Mouse (Mus musculus) cerebellum, postnatal 14 days (tissue): ENCODE results near the gene Olfr1111.
"Not testable (repeated sequence)": the region's sequence is repeated elsewhere in the genome, so short reads cannot be mapped to it uniquely, and the experiment has no call there.

Experiments
- DNase-seq, 2 experiments: peaks; one replicate each; pipeline ENCODE4 v3.0.0; 2021; ENCODE audit warnings: mixed read lengths in 2 of 2

Olfr1111 gene

GRCm38 (mm10) chr2:87152524-87152923 is at the start of gene Olfr1111:
Olfr1111 (minus strand) TSS chr2:87152624.
- DNase-seq, result no peak

- no peak for DNase-seq
Measured at GRCm38 (mm10) chr2:87187498-87187897, 35.1 kb upstream of the Olfr1111 start, which contains the start of gene Olfr1112. Olfr1112 (plus strand) TSS chr2:87187798.

- not testable (repeated sequence) for DNase-seq
Measured at GRCm38 (mm10) chr2:87167731-87168130, 15.3 kb upstream of the Olfr1111 start.

DNA sequence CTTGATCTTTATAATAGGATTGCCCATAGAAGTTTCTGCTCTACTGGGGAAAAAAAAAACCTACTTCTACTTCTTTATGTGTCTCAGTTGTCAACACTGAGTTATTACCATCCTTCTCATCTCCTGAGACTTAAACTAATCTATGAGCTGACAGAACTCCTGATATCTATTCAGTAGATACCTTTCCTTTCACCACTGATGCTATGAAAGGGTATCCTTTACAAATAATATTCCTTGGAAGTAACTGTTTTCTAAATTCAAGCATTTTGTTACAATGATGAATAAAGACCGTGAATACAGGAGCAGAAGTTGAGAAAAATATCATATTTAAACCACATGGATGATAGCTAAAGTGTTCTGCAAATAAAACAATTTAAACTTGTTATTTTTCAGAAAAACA is 12.2 kb downstream of the Olfr1111 start, which contains the start of gene Olfr1110:
Gene Olfr1110, minus strand, starts transcription at position 101 of the 400 bp plus-strand sequence.
- DNase-seq, result no peak

GRCm38 (mm10) chr2:87114467-87114866 is 38.0 kb downstream of the Olfr1111 start, which contains the start of gene Olfr259:
Olfr259 (minus strand) TSS chr2:87114567.
- DNase-seq, result no peak
